Mouse (Mus musculus) CH12.LX (cell line): ENCODE measurements around the gene Bad. TPM values are rescaled to one million over a fixed set of nuclear protein-coding genes. Genes with fewer than 3 reads are reported as not detected.

ENCODE experiments used
- DNase-seq: peaks from one replicate; pipeline ENCODE4 v3.0.0-alpha.2; 2013; ENCODE audit errors: extremely low read depth
- H3K27ac ChIP-seq: 2 replicates; pipeline ENCODE4 v1.5.1; 2012; ENCODE audit warnings: low read depth, mild to moderate bottlenecking, control low read depth, moderate library complexity; ENCODE audit not compliant: insufficient read depth
- H3K27me3 ChIP-seq: replicated peaks from 2 replicates; pipeline ENCODE3; 2012; ENCODE audit warnings: inconsistent platforms
- H3K36me3 ChIP-seq, 2 experiments: replicated peaks in 1 of 2; 2 replicates each; pipeline versions ENCODE3 to v1.6.1; 2012; ENCODE audit warnings: inconsistent platforms in 1 of 2, low read length in 1 of 2, mild to moderate bottlenecking in 1 of 2, mixed read lengths in 1 of 2, moderate library complexity in 1 of 2; ENCODE audit not compliant: control insufficient read depth in 1 of 2, insufficient read depth in 1 of 2
- H3K4me1 ChIP-seq, 2 experiments: 2 replicates each; pipeline ENCODE4 v1.6.1; 2012; ENCODE audit warnings: inconsistent platforms in 1 of 2, moderate library complexity in 1 of 2; ENCODE audit not compliant: insufficient read depth in 2 of 2, control insufficient read depth in 1 of 2
- H3K4me2 ChIP-seq: 2 replicates; pipeline ENCODE4 v1.6.1; 2012; ENCODE audit warnings: low read depth, mild to moderate bottlenecking, control low read depth; ENCODE audit not compliant: poor library complexity, insufficient read depth, severe bottlenecking
- H3K4me3 ChIP-seq, 3 experiments: fragments of 150-350 bp in 1 of 3; sonication (generic) in 1 of 3; replicated peaks in 1 of 3; 2 replicates each; pipeline versions ENCODE3 to v1.5.1; 2011 to 2012; ENCODE audit warnings: low read depth in 2 of 3, low read length in 2 of 3, mild to moderate bottlenecking in 2 of 3, moderate library complexity in 2 of 3, control low read depth in 1 of 3, improper control_type of control experiment in 1 of 3, inconsistent platforms in 1 of 3, mixed read lengths in 1 of 3; ENCODE audit not compliant: poor library complexity in 1 of 3
- H3K79me2 ChIP-seq: replicated peaks from 2 replicates; pipeline ENCODE4 v1.6.1; 2012; ENCODE audit warnings: mild to moderate bottlenecking, moderate library complexity; ENCODE audit not compliant: control insufficient read depth, poor library complexity, insufficient read depth, severe bottlenecking; ENCODE audit errors: extremely low read depth
- H3K9ac ChIP-seq: 2 replicates; pipeline ENCODE4 v1.6.1; 2012; ENCODE audit warnings: low read depth, mild to moderate bottlenecking, control low read depth, moderate library complexity; ENCODE audit not compliant: insufficient read depth
- H3K9me3 ChIP-seq: replicated peaks from 2 replicates; pipeline ENCODE3; 2012; ENCODE audit warnings: low read length, inconsistent platforms, mixed read lengths
- CHD1 ChIP-seq: IDR thresholded peaks from 2 replicates; pipeline ENCODE4 v1.6.1; 2012; ENCODE audit warnings: low read depth, low read length, improper control_type of control experiment, inconsistent platforms
- CHD2 ChIP-seq: IDR thresholded peaks from 2 replicates; pipeline ENCODE4 v1.6.1; 2011; ENCODE audit warnings: low read length, improper control_type of control experiment
- CTCF ChIP-seq, 2 experiments: IDR thresholded peaks in 1 of 2; conservative IDR thresholded peaks in 1 of 2; 2 replicates each; pipeline ENCODE4 v1.5.1; 2011 to 2012; ENCODE audit warnings: low read depth in 2 of 2, low read length in 2 of 2, improper control_type of control experiment in 1 of 2, inconsistent platforms in 1 of 2, mild to moderate bottlenecking in 1 of 2, moderate library complexity in 1 of 2
- E2F4 ChIP-seq: IDR thresholded peaks from 2 replicates; pipeline ENCODE4 v1.6.1; 2011; ENCODE audit warnings: low read depth, low read length, improper control_type of control experiment; ENCODE audit not compliant: insufficient replicate concordance
- ETS1 ChIP-seq: conservative IDR thresholded peaks from 2 replicates; pipeline ENCODE4 v1.6.1; 2012; ENCODE audit warnings: low read depth, mild to moderate bottlenecking, inconsistent platforms, low read length, improper control_type of control experiment, moderate library complexity
- IRF4 ChIP-seq: IDR thresholded peaks from 2 replicates; pipeline ENCODE4 v1.6.1; 2014; ENCODE audit warnings: low read depth, mild to moderate bottlenecking, inconsistent platforms, low read length, improper control_type of control experiment
- KAT2A ChIP-seq: IDR thresholded peaks from 2 replicates; pipeline ENCODE4 v1.6.1; 2012; ENCODE audit warnings: low read length, improper control_type of control experiment, inconsistent platforms; ENCODE audit not compliant: insufficient replicate concordance
- MAFK ChIP-seq: IDR thresholded peaks from 2 replicates; pipeline ENCODE4 v1.6.1; 2011; ENCODE audit warnings: low read length, improper control_type of control experiment; ENCODE audit not compliant: insufficient replicate concordance
- MAX ChIP-seq: IDR thresholded peaks from 2 replicates; pipeline ENCODE4 v1.6.1; 2011; ENCODE audit warnings: low read length, improper control_type of control experiment
- MEF2A ChIP-seq: IDR thresholded peaks from 2 replicates; pipeline ENCODE4 v1.6.1; 2014; ENCODE audit warnings: low read depth, mild to moderate bottlenecking, inconsistent platforms, low read length, improper control_type of control experiment, borderline replicate concordance
- MXI1 ChIP-seq: IDR thresholded peaks from 2 replicates; pipeline ENCODE4 v1.6.1; 2011; ENCODE audit warnings: mild to moderate bottlenecking, low read depth, low read length, improper control_type of control experiment
- MYC ChIP-seq: IDR thresholded peaks from 2 replicates; pipeline ENCODE4 v1.6.1; 2011; ENCODE audit warnings: low read depth, mild to moderate bottlenecking, improper control_type of control experiment, low read length
- NRF1 ChIP-seq: IDR thresholded peaks from 2 replicates; pipeline ENCODE4 v1.6.1; 2014; ENCODE audit warnings: low read depth, mild to moderate bottlenecking, inconsistent platforms, low read length, improper control_type of control experiment, moderate library complexity
- RCOR1 ChIP-seq: conservative IDR thresholded peaks from 2 replicates; pipeline ENCODE4 v1.6.1; 2012; ENCODE audit warnings: low read depth, mild to moderate bottlenecking, inconsistent platforms, low read length, improper control_type of control experiment
- TCF12 ChIP-seq: IDR thresholded peaks from 2 replicates; pipeline ENCODE4 v1.6.1; 2014; ENCODE audit warnings: low read depth, mild to moderate bottlenecking, inconsistent platforms, low read length, improper control_type of control experiment
- ZKSCAN1 ChIP-seq: IDR thresholded peaks from 2 replicates; pipeline ENCODE4 v1.6.1; 2012; ENCODE audit warnings: low read depth, inconsistent platforms, low read length, improper control_type of control experiment, borderline replicate concordance
- ZMIZ1 ChIP-seq: IDR thresholded peaks from 2 replicates; pipeline ENCODE4 v1.6.1; 2012; ENCODE audit warnings: low read depth, mild to moderate bottlenecking, inconsistent platforms, low read length, improper control_type of control experiment
- ZNF384 ChIP-seq: IDR thresholded peaks from 2 replicates; pipeline ENCODE4 v1.6.1; 2012; ENCODE audit warnings: low read depth, low read length, improper control_type of control experiment, inconsistent platforms
- dilution Hi-C: fragments of 300-500 bp; cut with MboI; formaldehyde crosslinking; loops from 2 replicates; pipeline ENCODE4 v1.14.3; 2020; ENCODE audit warnings: low sequenced_read_pairs; ENCODE audit not compliant: extremely low pct_unique_long_range_greater_than_20kb, extremely low pct_ligation_motif_present
- in situ Hi-C: fragments of 300-500 bp; cut with MboI; formaldehyde crosslinking; loops from 3 replicates; pipeline ENCODE4 v1.14.3; 2019; ENCODE audit warnings: low sequenced_read_pairs, low pct_ligation_motif_present, low pct_unique_long_range_greater_than_20kb, mixed read lengths
- polyA plus RNA-seq: library from polyadenylated mRNA; unstranded; fragments of >175 nt; gene quantifications from 2 replicates; pipeline ENCODE4 v1.2.1, GENCODE M21; 2012; ENCODE audit warnings: low read depth; ENCODE audit not compliant: insufficient read length
- total RNA-seq, 2 experiments: library from RNA; depleted of rRNA; stranded (reverse); fragments of 300-350 nt in 1 of 2; fragments of >200 nt in 1 of 2; gene quantifications; 2 replicates each; pipeline ENCODE4 v1.2.3; 2012 to 2014

Gene Bad
- total and polyA plus RNA-seq, 3 experiments, result 27.7 to 38.0 (median 33.3) TPM

- no peak for DNase-seq
- H3K79me2 ChIP-seq, result peaks cover 17% of the 10 kb centered on the region
- no peaks in the 10 kb centered on the region for H3K9me3 ChIP-seq
- H3K27ac ChIP-seq, result no peak overlapping the region
- H3K9ac ChIP-seq, result peak overlapping the region; percentile 78
- TF ChIP-seq ETS1 (no peak), ZNF384 (no peak), CHD1 (no peak), MYC (no peak), MEF2A (no peak), ZKSCAN1 (no peak), MXI1 (no peak), KAT2A (no peak), TCF12 (no peak), E2F4 (no peak), MAX (no peak), CHD2 (no peak)
- TF ChIP-seq, all 38 proteins: peak for 0
- Histone ChIP-seq H3K4me3 (peak overlapping the region in 2 of 3 experiments; percentile 73 to 83), H3K4me2 (peak overlapping the region; percentile 84), H3K27me3 (no peaks in the 10 kb centered on the region), H3K36me3 (peaks cover 27 to 64% of the 10 kb centered on the region in 2 experiments), H3K4me1 (peaks cover 22 to 50% of the 10 kb centered on the region in 2 experiments)
- in situ Hi-C loops, result no loop called here
- dilution Hi-C loops, result no loop called here
These were observed 39.8 kb downstream of the Bad start for GRCm38 (mm10) chr19:6981465-6981864.

GRCm38 (mm10) chr19:6983621-6984020 is 42.0 kb downstream of the Bad start:
- no peak overlapping the region for H3K27ac ChIP-seq
- no peak overlapping the region for H3K9ac ChIP-seq
- peaks cover 15 to 45% of the 10 kb centered on the region in 2 experiments for H3K36me3 ChIP-seq
- no peak for DNase-seq
- in situ Hi-C loops (no loop called here), dilution Hi-C loops (no loop called here)
- TF ChIP-seq CTCF (conservative IDR thresholded peaks at IDR 0.05 in 1 of 2, IDR thresholded peaks at IDR 0.05 in 1 of 2; ENCODE audit: low read depth in 2 of 2, low read length in 2 of 2) (no peak), NRF1 (no peak), ZKSCAN1 (no peak), RCOR1 (no peak), MEF2A (no peak), IRF4 (no peak), CHD1 (no peak), ZMIZ1 (no peak), MAFK (no peak)
- TF ChIP-seq, all 38 proteins: peak for 0
- no peaks in the 10 kb centered on the region for H3K9me3 ChIP-seq
- H3K79me2 ChIP-seq, result peaks cover 2% of the 10 kb centered on the region; the same call in 1 of the 2 replicates
- H3K4me2 ChIP-seq, result no peak overlapping the region
- H3K27me3 ChIP-seq, result no peaks in the 10 kb centered on the region
- H3K4me1 ChIP-seq, result peaks cover 12 to 39% of the 10 kb centered on the region in 2 experiments
- no peak overlapping the region for H3K4me3 ChIP-seq
